Mouse (Mus musculus): ENCODE data around the gene Aadacl2. TPM values are rescaled to one million over a fixed set of nuclear protein-coding genes. Genes with fewer than 3 reads are reported as not detected.

Aadacl2 gene
- not detected for total RNA-seq (2021)
- long read RNA-seq, experiment 1 = 0 reads
- long read RNA-seq, experiment 2 = 0 reads

- no peak for DNase-seq (ENCODE audit: low spot score in 2 of 2)
Observed at GRCm38 (mm10) chr3:60006443-60006842, at the start of gene Aadacl2. Gene Aadacl2, plus strand, starts transcription at chr3:60006743.

- DNase-seq (ENCODE audit: low spot score in 2 of 2) = no peak
Observed at GRCm38 (mm10) chr3:59970891-59971290, 35.7 kb upstream of the Aadacl2 start.

- DNase-seq (ENCODE audit: low spot score in 2 of 2) = no peak
Observed at GRCm38 (mm10) chr3:59974591-59974990, 32.0 kb upstream of the Aadacl2 start.

GRCm38 (mm10) chr3:60003622-60004021, 2.9 kb upstream of the Aadacl2 start:
- no peak for DNase-seq (ENCODE audit: low spot score in 2 of 2)

GRCm38 (mm10) chr3:60025417-60025816, 18.9 kb downstream of the Aadacl2 start, which contains the start of gene Aadac:
Gene Aadac, plus strand, starts transcription at chr3:60025717.
- DNase-seq (ENCODE audit: low spot score in 2 of 2) = no peak

GRCm38 (mm10) chr3:60031511-60031910, 25.0 kb downstream of the Aadacl2 start:
- no peak for DNase-seq (ENCODE audit: low spot score in 2 of 2)

GRCm38 (mm10) chr3:60046221-60046913, 39.8 kb downstream of the Aadacl2 start:
- no peak for DNase-seq (ENCODE audit: low spot score in 2 of 2)

- DNase-seq (ENCODE audit: low spot score in 2 of 2) = no peak
Observed at GRCm38 (mm10) chr3:60053231-60053927, 46.8 kb downstream of the Aadacl2 start.

GRCm38 (mm10) chr3:60053931-60054330, 47.4 kb downstream of the Aadacl2 start:
- DNase-seq (ENCODE audit: low spot score in 2 of 2) = no peak

- no peak for DNase-seq (ENCODE audit: low spot score in 2 of 2)
Observed at GRCm38 (mm10) chr3:60056451-60056850, 49.9 kb downstream of the Aadacl2 start.

- DNase-seq (ENCODE audit: low spot score in 2 of 2) = no peak
Observed at GRCm38 (mm10) chr3:60057070-60057808, 50.7 kb downstream of the Aadacl2 start.

- DNase-seq (ENCODE audit: low spot score in 2 of 2) = no peak
Observed at GRCm38 (mm10) chr3:60057809-60058082, 51.2 kb downstream of the Aadacl2 start.

Other genes with a start within 250 kb of the Aadacl2 start
- not detected for gene Gm8298, start 145.7 kb upstream of the Aadacl2 start, total RNA-seq (2021)
- not detected for gene C130079G13Rik, start 81.5 kb upstream of the Aadacl2 start, total RNA-seq (2021)
- gene Aadac, start 19.0 kb downstream of the Aadacl2 start, total RNA-seq (2021) = under 1 TPM in 1 of 2 experiments, not detected in 1; 0.39 TPM
- gene Sucnr1, start 75.1 kb downstream of the Aadacl2 start, total RNA-seq (2021) = under 1 TPM in 1 of 2 experiments, not detected in 1; 0.16 TPM

Measured in gastrocnemius, postnatal 4 days (tissue).